Mouse (Mus musculus): ENCODE results near the gene Svs5. TPM values are rescaled to one million over a fixed set of nuclear protein-coding genes. Genes with fewer than 3 reads are reported as not detected.

The Svs5 gene
- polyA plus RNA-seq (2021; fragmentation: Nextera tagmentation): not detected in 2 replicates
- long read RNA-seq, experiment 1: 0 reads
- long read RNA-seq, experiment 2: 0 reads

GRCm38 (mm10) chr2:164332440-164332839 lies at the start of gene Svs5:
Svs5 (plus strand) TSS chr2:164332740.

GRCm38 (mm10) chr2:164288968-164289367 lies 43.6 kb upstream of the Svs5 start, which contains the start of gene Svs3a:
Svs3a (plus strand) TSS chr2:164289268.

GRCm38 (mm10) chr2:164316451-164316850 lies 16.1 kb upstream of the Svs5 start, which contains the start of gene Svs6:
Svs6 (plus strand) TSS chr2:164316751.

Small RNA genes lying within 50 kb of the gene (microRNA-seq; reads per million reads assigned to microRNA genes)
- not detected for gene Mir7678

Other genes with a start within 250 kb of the Svs5 start
- 4.2 and 5.7 TPM in 2 replicates for gene Kcns1, start 161.6 kb upstream of the Svs5 start, polyA plus RNA-seq (2021; fragmentation: Nextera tagmentation)
- not detected in 2 replicates for gene Wfdc5, start 150.0 kb upstream of the Svs5 start, polyA plus RNA-seq (2021; fragmentation: Nextera tagmentation)
- not detected in 2 replicates for gene Wfdc12, start 142.1 kb upstream of the Svs5 start, polyA plus RNA-seq (2021; fragmentation: Nextera tagmentation)
- gene Wfdc15a, start 132.6 kb upstream of the Svs5 start, polyA plus RNA-seq (2021; fragmentation: Nextera tagmentation): not detected in 2 replicates
- gene Wfdc15b, start 111.1 kb upstream of the Svs5 start, polyA plus RNA-seq (2021; fragmentation: Nextera tagmentation): not detected in 2 replicates
- gene Svs2, start 94.3 kb upstream of the Svs5 start, polyA plus RNA-seq (2021; fragmentation: Nextera tagmentation): not detected in 2 replicates
- gene Svs3b, start 76.1 kb upstream of the Svs5 start, polyA plus RNA-seq (2021; fragmentation: Nextera tagmentation): not detected in 2 replicates
- gene Svs4, start 54.3 kb upstream of the Svs5 start, polyA plus RNA-seq (2021; fragmentation: Nextera tagmentation): not detected in 2 replicates
- not detected in 2 replicates for gene Svs3a, start 43.5 kb upstream of the Svs5 start, polyA plus RNA-seq (2021; fragmentation: Nextera tagmentation)
- gene Svs6, start 16.0 kb upstream of the Svs5 start, polyA plus RNA-seq (2021; fragmentation: Nextera tagmentation): not detected in 2 replicates
- gene Slpi, start 56.4 kb downstream of the Svs5 start, polyA plus RNA-seq (2021; fragmentation: Nextera tagmentation): 0.24 and 0.45 TPM in 2 replicates
- gene Rbpjl, start 70.4 kb downstream of the Svs5 start, polyA plus RNA-seq (2021; fragmentation: Nextera tagmentation): 0.21 TPM in 2 replicates
- gene Matn4, start 72.4 kb downstream of the Svs5 start, polyA plus RNA-seq (2021; fragmentation: Nextera tagmentation): 2.3 and 2.6 TPM in 2 replicates
- gene Sdc4, start 111.1 kb downstream of the Svs5 start, polyA plus RNA-seq (2021; fragmentation: Nextera tagmentation): 189 and 290 TPM in 2 replicates
- 122 and 133 TPM in 2 replicates for gene Sys1, start 124.2 kb downstream of the Svs5 start, polyA plus RNA-seq (2021; fragmentation: Nextera tagmentation)
- 8.3 and 10.1 TPM in 2 replicates for gene Gm20458, start 128.2 kb downstream of the Svs5 start, polyA plus RNA-seq (2021; fragmentation: Nextera tagmentation)
- gene Trp53tg5, start 141.0 kb downstream of the Svs5 start, polyA plus RNA-seq (2021; fragmentation: Nextera tagmentation): not detected in 2 replicates
- gene Dbndd2, start 153.4 kb downstream of the Svs5 start, polyA plus RNA-seq (2021; fragmentation: Nextera tagmentation): 184 and 200 TPM in 2 replicates
- 48.8 and 68.4 TPM in 2 replicates for gene Pigt, start 164.8 kb downstream of the Svs5 start, polyA plus RNA-seq (2021; fragmentation: Nextera tagmentation)
- 0.52 and 8.3 TPM in 2 replicates for gene Wfdc2, start 229.7 kb downstream of the Svs5 start, polyA plus RNA-seq (2021; fragmentation: Nextera tagmentation)
- gene Spint3, start 240.7 kb downstream of the Svs5 start, polyA plus RNA-seq (2021; fragmentation: Nextera tagmentation): not detected in 2 replicates

Data from layer of hippocampus, adult 6 months (tissue).